Mouse (Mus musculus) MN1 (cell line): Measurements from ENCODE around the gene Unc79.

Source experiments
- DNase-seq: peaks from one replicate; pipeline ENCODE4 v3.0.0-alpha.2; 2016; ENCODE audit warnings: low spot score

Gene Unc79

GRCm38 (mm10) chr12:103128914-103129313 is 180.3 kb downstream of the Unc79 start:
- DNase-seq: no peak

GRCm38 (mm10) chr12:103129395-103130248 is 181.0 kb downstream of the Unc79 start:
- DNase-seq: no peak

- no peak for DNase-seq
Measured at GRCm38 (mm10) chr12:103131419-103131818, 182.8 kb downstream of the Unc79 start.

GRCm38 (mm10) chr12:103142550-103143010 is 193.9 kb downstream of the Unc79 start:
- DNase-seq: peak; percentile 75

- DNase-seq: peak; percentile 71
Measured at GRCm38 (mm10) chr12:103143798-103144565, 195.3 kb downstream of the Unc79 start.

- no peak for DNase-seq
Measured at GRCm38 (mm10) chr12:103150247-103150646, 201.6 kb downstream of the Unc79 start.

- DNase-seq: no peak
Measured at GRCm38 (mm10) chr12:103154927-103155326, 206.3 kb downstream of the Unc79 start.

- DNase-seq: no peak
Measured at GRCm38 (mm10) chr12:103155406-103155805, 206.7 kb downstream of the Unc79 start.

GRCm38 (mm10) chr12:103157129-103157910 is 208.7 kb downstream of the Unc79 start:
- peak; percentile 37 for DNase-seq

- DNase-seq: no peak
Measured at GRCm38 (mm10) chr12:103159016-103159415, 210.4 kb downstream of the Unc79 start.

- no peak for DNase-seq
Measured at GRCm38 (mm10) chr12:103160721-103161120, 212.1 kb downstream of the Unc79 start.

GRCm38 (mm10) chr12:103163596-103163995 is 214.9 kb downstream of the Unc79 start:
- DNase-seq: no peak

- no peak for DNase-seq
Measured at GRCm38 (mm10) chr12:103164101-103165030, 215.7 kb downstream of the Unc79 start.

GRCm38 (mm10) chr12:103168892-103169291 is 220.2 kb downstream of the Unc79 start:
- no peak for DNase-seq

- no peak for DNase-seq
Measured at GRCm38 (mm10) chr12:103183057-103183456, 234.4 kb downstream of the Unc79 start.

GRCm38 (mm10) chr12:103187020-103187419 is 238.4 kb downstream of the Unc79 start:
- no peak for DNase-seq

GRCm38 (mm10) chr12:103188223-103188622 is 239.6 kb downstream of the Unc79 start:
- no peak for DNase-seq

- no peak for DNase-seq
Measured at GRCm38 (mm10) chr12:103189771-103190170, 241.1 kb downstream of the Unc79 start.

- no peak for DNase-seq
Measured at GRCm38 (mm10) chr12:103192996-103193395, 244.3 kb downstream of the Unc79 start.

GRCm38 (mm10) chr12:103202592-103203544 is 254.2 kb downstream of the Unc79 start:
- DNase-seq: peak; percentile 89
